Mouse (Mus musculus): Measurements from ENCODE around the gene Pik3r1.

Pik3r1 gene

DNA sequence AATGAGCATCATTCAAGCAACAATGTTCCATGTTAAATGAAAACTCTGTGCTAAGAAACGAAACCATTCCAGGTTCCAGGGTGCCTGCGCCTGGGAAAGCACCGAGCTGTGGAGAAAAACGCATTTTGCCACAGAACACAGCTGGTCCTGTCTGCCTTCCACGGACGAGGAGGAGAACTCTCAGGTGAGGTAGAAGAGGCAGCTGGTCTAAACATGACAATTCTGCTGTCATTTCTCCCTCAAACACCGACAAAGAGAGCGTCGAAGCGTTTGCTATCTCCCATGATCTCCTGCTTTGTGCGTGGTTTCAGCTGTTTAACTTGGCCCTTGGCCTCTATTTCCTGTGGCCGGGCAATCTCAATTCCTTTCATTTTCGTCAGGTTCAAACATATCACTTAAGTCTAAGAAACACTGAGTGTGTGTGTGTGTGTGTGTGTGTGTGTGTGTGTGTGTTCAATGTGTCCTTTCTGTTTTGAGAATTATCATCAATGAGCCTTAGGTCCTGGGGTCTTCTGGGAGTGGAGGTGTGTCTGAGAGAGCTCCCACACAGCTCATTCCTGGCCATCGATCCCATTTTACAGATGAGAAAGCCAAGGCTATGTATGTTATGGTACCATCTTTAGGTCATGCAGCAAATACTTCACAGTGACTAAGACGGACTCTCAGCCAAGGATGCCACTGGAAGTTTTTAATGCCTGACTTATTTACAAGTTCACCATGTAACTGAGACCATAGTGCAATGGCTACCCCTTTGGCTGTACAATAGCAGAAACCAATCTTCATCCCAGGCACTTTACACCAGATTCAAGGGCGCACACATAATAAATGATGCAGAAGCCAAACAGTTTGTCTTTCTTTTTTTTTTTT is 31.3 kb downstream of the Pik3r1 start:
- DNase-seq: no peak

DNA sequence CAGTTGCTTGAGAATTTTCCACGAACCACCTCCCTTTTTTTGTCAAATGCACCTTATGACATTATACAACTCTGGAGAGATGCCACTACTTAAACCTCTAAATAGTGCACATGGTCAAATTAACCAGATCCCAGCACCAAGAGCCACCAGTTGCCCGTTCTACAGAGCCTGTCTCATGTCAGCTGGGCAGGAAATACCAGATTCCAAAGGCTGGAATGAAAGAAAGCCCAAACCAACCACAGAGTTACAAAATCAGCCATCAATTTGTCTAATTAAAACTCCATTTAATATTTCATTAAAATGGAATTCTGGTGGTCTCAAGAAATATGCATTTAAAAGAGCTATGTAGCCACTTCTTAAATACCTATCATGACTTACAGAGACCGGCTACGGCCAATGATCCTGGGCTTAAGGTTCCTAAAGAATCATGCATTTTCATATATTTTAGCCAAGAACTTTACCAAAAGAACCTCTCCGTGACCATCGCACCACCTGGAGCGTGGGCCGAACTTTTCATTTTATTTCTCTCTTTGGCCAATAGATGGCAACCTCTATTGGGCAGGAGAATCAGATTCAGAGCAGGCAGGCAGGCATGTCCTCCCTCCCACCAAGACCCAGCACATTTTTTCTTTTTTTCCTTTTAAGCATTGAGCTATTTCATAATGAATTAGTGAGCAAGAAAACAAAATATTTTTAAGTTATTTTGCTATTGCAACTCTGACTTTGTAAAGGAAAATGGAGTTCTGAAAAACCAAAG is 32.5 kb downstream of the Pik3r1 start:
- DNase-seq: peak in 1 of 2 experiments; percentile 41

- DNase-seq: no peak
Measured at GRCm38 (mm10) chr13:101734227-101734626, 33.8 kb downstream of the Pik3r1 start.

GRCm38 (mm10) chr13:101732675-101733074 is 35.3 kb downstream of the Pik3r1 start:
- DNase-seq: no peak

GRCm38 (mm10) chr13:101731777-101732176 is 36.2 kb downstream of the Pik3r1 start:
- no peak for DNase-seq

DNA sequence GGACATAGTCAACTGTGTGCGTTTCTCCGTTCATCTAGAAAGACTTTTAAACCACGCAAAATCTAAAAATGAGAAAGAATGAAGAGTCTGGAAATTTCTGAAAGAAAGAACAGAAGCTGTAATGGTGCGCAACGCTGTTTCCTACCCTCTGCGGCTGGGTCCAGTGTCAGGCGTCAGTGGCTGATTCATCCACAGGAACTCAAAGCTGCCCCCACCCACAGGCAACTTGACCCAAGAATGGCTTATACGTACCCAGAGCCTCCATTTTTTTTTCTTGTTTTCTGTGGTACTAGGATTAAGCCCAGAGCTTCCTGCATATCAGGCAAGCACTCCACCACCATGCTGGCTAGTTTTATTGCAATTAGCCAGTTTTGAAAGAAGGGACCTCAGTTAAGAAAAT is 37.7 kb downstream of the Pik3r1 start:
- no peak for DNase-seq

DNA sequence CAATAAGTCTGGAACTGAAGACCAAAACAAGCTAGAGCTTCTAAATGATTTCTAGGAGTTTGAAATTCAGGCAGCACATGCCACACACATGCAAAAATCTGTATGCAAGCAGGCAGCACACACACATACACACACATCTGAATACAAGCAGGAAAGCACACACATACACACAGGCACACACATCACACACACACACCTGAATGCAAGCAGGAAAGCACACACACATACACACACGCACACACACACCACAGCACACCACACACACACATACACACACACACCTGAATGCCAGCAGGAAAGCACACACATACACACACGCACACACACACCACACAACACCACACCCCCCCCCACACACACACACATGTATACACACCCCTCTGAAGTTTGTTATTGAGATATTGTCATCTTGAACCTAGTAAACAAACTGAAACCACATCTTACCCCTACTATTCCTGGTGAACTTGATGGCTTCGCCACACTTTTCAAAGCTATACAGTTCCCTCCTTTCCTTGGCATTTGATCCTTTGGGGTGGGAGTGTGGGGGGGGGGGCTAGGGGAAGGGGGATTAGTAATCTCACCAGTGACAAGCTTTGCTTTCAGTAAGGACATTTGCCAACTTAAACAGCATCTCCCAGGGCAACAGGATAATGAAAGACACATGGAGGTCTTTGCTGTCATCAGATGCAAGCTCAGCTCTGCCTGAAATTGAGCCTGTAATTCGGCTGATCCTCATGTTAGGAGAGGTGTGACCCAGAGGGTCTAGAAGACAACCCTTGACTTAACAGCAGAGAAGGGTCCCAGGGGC is 38.6 kb downstream of the Pik3r1 start:
- DNase-seq: no peak

DNA sequence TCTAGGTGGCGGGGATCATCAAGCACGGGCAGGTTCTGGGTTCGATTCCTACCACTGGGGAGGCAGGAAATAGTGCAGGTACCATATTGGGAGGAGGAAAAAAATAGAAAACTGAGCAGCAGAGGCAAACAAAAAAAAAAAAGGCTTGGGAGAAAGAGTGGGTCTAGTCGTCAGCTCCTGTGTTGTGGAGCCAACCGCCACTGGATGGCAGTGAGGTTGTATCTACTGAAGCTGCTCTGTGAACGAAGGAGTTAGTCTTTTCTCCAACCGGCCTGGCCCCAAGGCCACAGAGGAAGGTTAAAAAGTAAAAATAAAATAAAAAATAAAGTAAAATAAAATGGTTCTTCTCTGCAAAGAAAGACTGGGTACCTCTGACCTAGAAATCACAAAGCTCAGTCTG is 39.2 kb downstream of the Pik3r1 start:
- DNase-seq: peak; percentile 54 to 71

DNA sequence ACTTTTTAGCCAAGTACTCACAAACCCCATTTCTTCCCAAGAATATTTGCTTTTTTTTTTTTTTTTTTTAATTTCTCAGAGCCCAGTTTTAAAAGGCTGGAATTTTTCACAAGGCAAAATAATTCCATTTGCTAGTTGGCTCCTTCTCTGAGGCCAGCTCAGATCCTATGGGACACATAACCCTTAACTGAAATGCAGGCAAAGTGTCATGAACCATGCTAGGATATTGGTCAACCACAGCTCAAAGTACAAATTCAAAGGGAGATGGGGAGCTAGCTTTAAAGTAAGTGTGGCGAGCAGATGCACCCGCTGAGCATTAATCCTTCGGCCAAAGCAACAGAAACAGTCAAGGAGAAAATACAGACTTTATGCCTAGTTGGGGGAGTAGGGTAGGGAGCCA is 39.7 kb downstream of the Pik3r1 start:
- DNase-seq: no peak

DNA sequence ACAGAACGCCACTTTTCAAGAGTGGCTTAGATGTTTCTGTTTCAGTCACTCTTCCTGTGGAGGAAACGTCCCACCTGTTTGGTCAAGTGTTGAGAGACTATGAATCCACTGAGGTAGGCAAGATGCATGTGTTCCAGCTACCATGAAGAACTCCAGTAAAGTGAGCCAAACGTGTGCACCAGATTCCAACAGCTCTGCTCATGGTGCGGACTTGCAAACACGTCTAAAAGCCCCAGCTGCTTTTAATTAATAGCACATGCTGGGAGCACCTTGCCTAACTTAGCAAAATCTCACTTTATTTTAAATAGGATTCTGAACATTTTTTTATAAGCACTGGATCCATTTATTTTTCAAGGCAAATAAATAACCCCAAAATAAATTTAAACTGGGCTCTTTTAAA is 40.2 kb downstream of the Pik3r1 start:
- no peak for DNase-seq

GRCm38 (mm10) chr13:101726922-101727321 is 41.1 kb downstream of the Pik3r1 start:
- DNase-seq: no peak

DNA sequence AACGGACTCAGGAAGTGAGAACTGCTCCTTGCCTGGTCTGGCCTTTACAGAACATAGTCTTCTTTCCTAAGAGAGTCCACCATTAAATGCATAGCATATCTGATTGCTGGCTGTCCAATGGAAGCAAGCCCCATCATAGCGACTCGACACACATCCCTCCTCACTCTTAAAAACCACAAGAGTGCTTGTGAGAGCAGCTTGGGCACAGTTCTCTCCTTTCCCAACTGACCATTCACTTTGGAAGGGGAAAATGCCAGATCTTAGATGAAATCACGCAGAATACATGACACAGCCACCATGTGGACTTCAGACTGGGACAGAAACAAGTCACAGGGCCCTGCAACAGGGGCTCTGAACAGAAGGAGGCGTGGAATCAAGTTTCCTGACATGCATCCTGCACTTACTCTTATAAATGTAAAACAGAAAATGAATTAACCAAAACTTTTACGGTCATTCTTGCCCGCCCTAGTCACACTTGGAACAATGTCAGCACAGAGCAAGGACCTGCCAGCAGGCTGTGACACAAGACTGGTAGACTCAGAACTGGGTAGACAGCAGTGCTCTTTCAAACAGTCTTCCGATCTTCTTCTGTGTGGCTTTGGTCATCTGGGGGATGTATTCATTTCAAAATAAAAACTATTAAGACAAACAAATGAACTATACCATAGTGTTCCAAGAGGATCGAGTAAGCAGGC is 46.0 kb downstream of the Pik3r1 start:
- DNase-seq: no peak

- no peak for DNase-seq
Measured at GRCm38 (mm10) chr13:101721154-101721553, 46.9 kb downstream of the Pik3r1 start.

GRCm38 (mm10) chr13:101719312-101719870 is 48.6 kb downstream of the Pik3r1 start:
- DNase-seq: peak; percentile 85 to 92

DNA sequence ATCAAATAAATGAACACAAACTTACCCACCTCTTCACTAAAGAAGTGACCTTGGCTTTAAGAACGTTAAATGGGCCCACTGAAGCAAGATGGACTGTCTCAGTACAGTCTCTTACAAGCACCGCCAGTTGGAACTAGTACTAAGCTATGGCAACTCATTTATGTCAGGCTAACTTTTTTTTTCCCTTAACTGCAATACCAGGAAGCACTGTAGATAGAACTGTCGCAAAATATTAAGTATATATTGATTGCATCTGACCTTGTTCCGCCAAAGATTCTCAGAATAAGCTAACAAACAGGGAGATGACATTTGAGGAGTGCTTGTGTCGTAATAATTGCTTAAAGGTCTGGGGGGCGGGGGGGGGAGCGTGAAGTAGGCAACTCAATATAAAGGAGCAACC is 49.3 kb downstream of the Pik3r1 start:
- DNase-seq: no peak

GRCm38 (mm10) chr13:101717836-101718235 is 50.2 kb downstream of the Pik3r1 start:
- DNase-seq: peak in 1 of 2 experiments; percentile 49

- no peak for DNase-seq
Measured at GRCm38 (mm10) chr13:101713429-101714088, 54.5 kb downstream of the Pik3r1 start.

GRCm38 (mm10) chr13:101712720-101713428 is 55.1 kb downstream of the Pik3r1 start:
- DNase-seq: no peak

DNA sequence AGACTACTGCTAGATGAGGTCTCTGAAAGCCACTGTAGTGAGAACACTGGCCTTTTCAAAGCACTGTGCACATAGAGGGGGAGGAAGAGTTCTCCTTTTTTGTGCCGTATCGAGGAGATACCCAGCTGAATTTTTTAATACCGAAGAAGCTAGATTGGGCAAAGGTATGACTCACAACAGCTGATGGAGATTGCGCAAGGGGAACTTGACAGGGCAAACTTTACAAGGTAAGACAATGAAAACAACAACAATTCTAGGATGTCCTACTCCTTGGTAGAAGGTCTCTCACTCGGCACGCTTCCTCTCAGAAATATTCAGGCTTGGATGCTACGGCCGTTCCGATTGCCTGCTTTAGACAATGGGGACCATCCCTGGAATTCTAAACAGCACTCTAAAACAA is 55.9 kb downstream of the Pik3r1 start:
- DNase-seq: peak in 1 of 2 experiments; percentile 39

GRCm38 (mm10) chr13:101711301-101711700 is 56.7 kb downstream of the Pik3r1 start:
- no peak for DNase-seq

DNA sequence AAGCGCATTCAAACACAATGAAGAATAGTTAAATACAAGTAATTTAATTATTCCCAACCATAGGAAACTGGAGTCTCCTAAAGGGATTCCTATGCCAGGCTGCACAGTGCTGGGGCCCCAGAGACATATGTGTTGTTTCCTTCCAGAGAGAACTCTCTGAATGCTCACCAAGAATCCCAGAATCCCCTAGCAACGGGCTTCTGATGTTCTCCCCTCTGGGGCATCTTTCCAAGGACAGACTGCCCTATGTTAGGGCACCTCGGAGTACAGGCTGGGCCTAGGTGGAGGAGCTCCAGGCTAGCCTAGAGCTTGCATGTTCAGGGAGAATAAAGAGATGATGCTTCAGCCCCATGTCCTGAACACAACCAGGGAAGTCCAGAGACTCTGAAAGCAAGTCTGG is 58.2 kb downstream of the Pik3r1 start:
- no peak for DNase-seq
